In the genomic region with DNA sequence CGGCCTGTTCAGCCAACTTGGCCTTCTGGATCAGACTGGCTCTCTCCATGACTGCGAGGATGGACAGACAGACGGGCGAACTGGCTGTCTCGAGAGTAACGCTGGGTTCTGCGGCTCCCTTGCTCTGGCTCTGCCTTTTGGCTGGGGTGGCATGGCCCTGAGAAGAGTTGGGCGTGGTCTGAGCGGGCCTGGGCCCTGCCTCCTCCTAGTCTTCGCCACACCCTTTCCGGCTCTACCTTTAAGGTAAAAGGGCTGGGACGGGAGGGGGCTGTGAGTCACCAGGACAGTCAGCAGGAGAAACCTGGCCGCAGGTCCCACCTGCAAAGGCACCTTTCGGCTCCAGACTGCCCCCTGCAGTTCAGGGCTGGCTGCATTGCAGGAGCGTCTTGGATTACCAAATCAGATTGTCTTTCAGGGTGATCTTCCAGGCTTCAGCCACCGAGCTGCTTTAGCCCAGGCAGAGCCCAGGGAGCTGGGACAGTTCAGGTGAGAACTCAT, we compare ENCODE assay signal across 8 mouse cellular contexts. TPM values are rescaled to one million over a fixed set of nuclear protein-coding genes. Genes with fewer than 3 reads are reported as not detected.
A peak's percentile ranks its signal among the peaks of the same experiment; 100 is the strongest.
DNase-seq lines count a peak whose midpoint lies in the region; ATAC-seq and TF ChIP-seq lines count a peak whose summit lies in the region.

Gene Sfn, minus strand, starts transcription at position 448 of the 498 bp plus-strand sequence.

- no peak for TF ChIP-seq EP300 in CH12.LX (IDR thresholded peaks at IDR 0.05; ENCODE audit: low read length)

- no peak for ATAC-seq in hindbrain, postnatal 0 days
- ATAC-seq in liver, embryonic 11.5 days (replicated peaks; ENCODE audit: low FRiP score): no peak
- no peak for ATAC-seq in neural tube, embryonic 13.5 days (ENCODE audit: low read depth)

- peak; percentile 8 for TF ChIP-seq RAD21 in CH12.LX (IDR thresholded peaks at IDR 0.05; ENCODE audit: low read depth, low read length)

- H3K27ac ChIP-seq in CH12.LX (ENCODE audit: insufficient read depth, low read depth): no peak within 1 kb of the TSS
- H3K27ac ChIP-seq in embryonic fibroblast, embryonic 13.5 days (ENCODE audit: insufficient read depth, low read length): no peak within 1 kb of the TSS
- no peak within 1 kb of the TSS for H3K27ac ChIP-seq in hindbrain, postnatal 0 days
- H3K27ac ChIP-seq in liver, embryonic 11.5 days (ENCODE audit: low read depth, low read length): no peak within 1 kb of the TSS
- H3K27ac ChIP-seq in neural tube, embryonic 13.5 days (replicated peaks): no peak within 1 kb of the TSS

- H3K9me3 ChIP-seq in CH12.LX (replicated peaks; ENCODE audit: low read length): no peaks in the 10 kb centered on the region
- H3K9me3 ChIP-seq in hindbrain, postnatal 0 days (ENCODE audit: low read length): no peaks in the 10 kb centered on the region
- no peaks in the 10 kb centered on the region for H3K9me3 ChIP-seq in liver, embryonic 11.5 days (ENCODE audit: control insufficient read depth, low read length)
- H3K9me3 ChIP-seq in neural tube, embryonic 13.5 days: no peaks in the 10 kb centered on the region

- H3K9ac ChIP-seq in CH12.LX (ENCODE audit: insufficient read depth, low read depth): no peak within 1 kb of the TSS
- H3K9ac ChIP-seq in hindbrain, postnatal 0 days (replicated peaks; ENCODE audit: low read length): no peak within 1 kb of the TSS
- H3K9ac ChIP-seq in liver, embryonic 11.5 days (ENCODE audit: low read depth, low read length): peak within 1 kb of the TSS; percentile 26; the same call in 1 of the 2 replicates
- no peak within 1 kb of the TSS for H3K9ac ChIP-seq in neural tube, embryonic 13.5 days

- no peaks in the 10 kb centered on the region for H3K27me3 ChIP-seq in CH12.LX (replicated peaks)
- H3K27me3 ChIP-seq in hindbrain, postnatal 0 days (ENCODE audit: insufficient read depth, low read length): peaks cover 28% of the 10 kb centered on the region
- H3K27me3 ChIP-seq in liver, embryonic 11.5 days (replicated peaks; ENCODE audit: control insufficient read depth, insufficient read depth, low read length): peaks cover 39% of the 10 kb centered on the region
- H3K27me3 ChIP-seq in neural tube, embryonic 13.5 days: peaks cover 69% of the 10 kb centered on the region

- no peak within 1 kb of the TSS for H3K4me3 ChIP-seq in CH12.LX (replicated peaks in 1 of 3; ENCODE audit: low read depth in 2 of 3, low read length in 2 of 3, poor library complexity in 1 of 3)
- no peak within 1 kb of the TSS for H3K4me3 ChIP-seq in embryonic fibroblast, embryonic 13.5 days (ENCODE audit: insufficient read depth, low read length)
- H3K4me3 ChIP-seq in hindbrain, postnatal 0 days (ENCODE audit: low read length): no peak within 1 kb of the TSS
- H3K4me3 ChIP-seq in liver, embryonic 11.5 days (ENCODE audit: low read depth, low read length): peak within 1 kb of the TSS; percentile 33
- H3K4me3 ChIP-seq in neural tube, embryonic 13.5 days: no peak within 1 kb of the TSS

- TF ChIP-seq POLR2A in CH12.LX (IDR thresholded peaks at IDR 0.05; ENCODE audit: low read depth, low read length): no peak
- TF ChIP-seq POLR2A in embryonic fibroblast, embryonic 13.5 days (IDR thresholded peaks at IDR 0.05; ENCODE audit: low read depth, low read length): peak; percentile 44; the same call in 1 of the 2 replicates

- H3K4me1 ChIP-seq in CH12.LX (ENCODE audit: control insufficient read depth in 1 of 2, insufficient read depth in 2 of 2): peaks cover 7 to 32% of the 10 kb centered on the region in 2 experiments
- peaks cover 11% of the 10 kb centered on the region; the same call in 1 of the 2 replicates for H3K4me1 ChIP-seq in embryonic fibroblast, embryonic 13.5 days (ENCODE audit: control insufficient read depth, insufficient read depth, low read length)
- H3K4me1 ChIP-seq in hindbrain, postnatal 0 days (ENCODE audit: insufficient read depth, low read length): peaks cover 8% of the 10 kb centered on the region
- H3K4me1 ChIP-seq in liver, embryonic 11.5 days (replicated peaks; ENCODE audit: control insufficient read depth, insufficient read depth, low read length): peaks cover 24% of the 10 kb centered on the region
- H3K4me1 ChIP-seq in neural tube, embryonic 13.5 days (replicated peaks): peaks cover 18% of the 10 kb centered on the region

- H3K79me2 ChIP-seq in CH12.LX (replicated peaks; ENCODE audit: control insufficient read depth, extremely low read depth, insufficient read depth, poor library complexity, severe bottlenecking): no peaks in the 10 kb centered on the region

- H3K36me3 ChIP-seq in CH12.LX (replicated peaks in 1 of 2; ENCODE audit: control insufficient read depth in 1 of 2, insufficient read depth in 1 of 2, low read length in 1 of 2): peaks cover 19 to 50% of the 10 kb centered on the region in 2 experiments
- peaks cover 21% of the 10 kb centered on the region for H3K36me3 ChIP-seq in hindbrain, postnatal 0 days (ENCODE audit: insufficient read depth, low read length)
- peaks cover 3% of the 10 kb centered on the region; the same call in 1 of the 2 replicates for H3K36me3 ChIP-seq in liver, embryonic 11.5 days (ENCODE audit: control insufficient read depth, insufficient read depth, low read length)
- peaks cover 32% of the 10 kb centered on the region for H3K36me3 ChIP-seq in neural tube, embryonic 13.5 days

- DNase-seq in CH12.LX (ENCODE audit: extremely low read depth): no peak
- peak; percentile 86 for DNase-seq in ZHBTc4 (ENCODE audit: low read depth, low spot score)
- DNase-seq in hindbrain, postnatal 0 days (ENCODE audit: low spot score): no peak
- no peak for DNase-seq in liver, embryonic 11.5 days (ENCODE audit: low spot score)
- peak; percentile 93 for DNase-seq in urinary bladder, postnatal 14 days (ENCODE audit: low spot score)
- no peak for DNase-seq in right cerebral cortex, postnatal 25 days

- WGBS in hindbrain, postnatal 0 days: 5% methylated on average over 16 of the region's 16 CpGs
- 2% methylated on average over 16 of the region's 16 CpGs for WGBS in liver, embryonic 11.5 days
- WGBS in neural tube, embryonic 13.5 days: under 1% methylated on average over 16 of the region's 16 CpGs

- H3K4me2 ChIP-seq in CH12.LX (ENCODE audit: insufficient read depth, low read depth, poor library complexity, severe bottlenecking): no peak within 1 kb of the TSS
- 0 out of 2 replicates have a peak within 1 kb of the TSS, but pooled peaks have one; percentile 13 for H3K4me2 ChIP-seq in hindbrain, postnatal 0 days (ENCODE audit: low read depth, low read length)
- peak within 1 kb of the TSS; percentile 64 for H3K4me2 ChIP-seq in liver, embryonic 11.5 days
- peak within 1 kb of the TSS; percentile 12; the same call in 1 of the 2 replicates for H3K4me2 ChIP-seq in neural tube, embryonic 13.5 days

- peak in 1 of 2 experiments; percentile 54; a peak in 2 of 4 replicates for TF ChIP-seq CTCF in CH12.LX (conservative IDR thresholded peaks at IDR 0.05 in 1 of 2, IDR thresholded peaks at IDR 0.05 in 1 of 2; ENCODE audit: low read depth in 2 of 2, low read length in 2 of 2)
- no peak for TF ChIP-seq CTCF in embryonic fibroblast, embryonic 13.5 days (IDR thresholded peaks at IDR 0.05; ENCODE audit: borderline replicate concordance, insufficient read depth, low read length)
- TF ChIP-seq CTCF in hindbrain, postnatal 0 days (IDR thresholded peaks at IDR 0.05; ENCODE audit: low read depth): peak; percentile 44

- in situ Hi-C loops in CH12.LX (cut with MboI; ENCODE audit: low pct_ligation_motif_present, low pct_unique_long_range_greater_than_20kb, low sequenced_read_pairs): no loop called here

- dilution Hi-C loops in CH12.LX (cut with MboI; ENCODE audit: extremely low pct_ligation_motif_present, extremely low pct_unique_long_range_greater_than_20kb, low sequenced_read_pairs): no loop called here

TF ChIP-seq in CH12.LX, 34 proteins besides CTCF, POLR2A, EP300 and RAD21:
- TF ChIP-seq MEF2A (IDR thresholded peaks at IDR 0.05; ENCODE audit: borderline replicate concordance, low read depth, low read length) (no peak), SMC3 (IDR thresholded peaks at IDR 0.05; ENCODE audit: low read depth, low read length) (peak; percentile 35), ZMIZ1 (IDR thresholded peaks at IDR 0.05; ENCODE audit: low read depth, low read length) (no peak)

RNA-seq across cellular contexts. Expression of gene Sfn, which starts in this region (rescaled TPM):
- 0.97 and 1.0 TPM in 2 replicates for total RNA-seq in CH12.LX (2012; rRNA removed)
- 0.61 and 1.1 TPM in 2 replicates for total RNA-seq in CH12.LX (2014; rRNA removed)
- 2.0 and 2.8 TPM in 2 replicates for polyA plus RNA-seq in CH12.LX (2012; ENCODE audit: insufficient read length, low read depth)
- 8.4 and 12.1 TPM in 2 replicates for polyA plus RNA-seq in embryonic fibroblast, embryonic 13.5 days (2011; ENCODE audit: insufficient read length, low read depth, missing spikeins)
- 1.1 and 2.8 TPM in 2 replicates for total RNA-seq in hindbrain, postnatal 0 days (2014; rRNA removed)
- polyA plus RNA-seq in hindbrain, postnatal 0 days (2015; fragmentation: Nextera tagmentation; extraction: Ambion mirVana): 1.2 and 1.4 TPM in 2 replicates
- 1.7 and 3.5 TPM in 2 replicates for polyA plus RNA-seq in liver, embryonic 11.5 days (2014; fragmentation: Nextera tagmentation; extraction: Ambion mirVana)
- polyA plus RNA-seq in neural tube, embryonic 13.5 days (2015; fragmentation: Nextera tagmentation; extraction: Ambion mirVana): 1.0 and 3.3 TPM in 2 replicates

Comparison
In these comparisons a context has a peak if more than half of its experiments do, and no peak if none do; other contexts are left out.
1. DNase-seq: peak in ZHBTc4 (single experiment) and urinary bladder, postnatal 14 days (single experiment); none in CH12.LX (single experiment), hindbrain, postnatal 0 days (single experiment), liver, embryonic 11.5 days (single experiment) and right cerebral cortex, postnatal 25 days (single experiment).